Mouse (Mus musculus) ovary, postnatal 10 days (tissue): ENCODE results near the gene Lztfl1.
"Not testable (repeated sequence)": the region's sequence is repeated elsewhere in the genome, so short reads cannot be mapped to it uniquely, and the experiment has no call there.

Source experiments
- DNase-seq: peaks from one replicate; pipeline ENCODE4 v3.0.0; 2022; ENCODE audit warnings: low spot score

Lztfl1 gene

GRCm38 (mm10) chr9:123679198-123679597 lies 38.3 kb downstream of the Lztfl1 start:
- no peak for DNase-seq

- no peak for DNase-seq
These were observed 39.0 kb downstream of the Lztfl1 start, which contains the start of the genes Ccr9 and Slc6a20a for GRCm38 (mm10) chr9:123678327-123679105. Ccr9 (plus strand) TSS chr9:123678439. Slc6a20a (minus strand) TSS chr9:123678885.

GRCm38 (mm10) chr9:123665645-123666044 lies 51.9 kb downstream of the Lztfl1 start:
- no peak for DNase-seq

GRCm38 (mm10) chr9:123659986-123660676 lies 57.4 kb downstream of the Lztfl1 start:
- DNase-seq: not testable (repeated sequence)

- DNase-seq: no peak
These were observed 58.5 kb downstream of the Lztfl1 start for GRCm38 (mm10) chr9:123658981-123659380.

- DNase-seq: no peak
These were observed 60.0 kb downstream of the Lztfl1 start for GRCm38 (mm10) chr9:123657457-123657856.

GRCm38 (mm10) chr9:123651369-123651768 lies 66.1 kb downstream of the Lztfl1 start:
- no peak for DNase-seq

GRCm38 (mm10) chr9:123649785-123650511 lies 67.5 kb downstream of the Lztfl1 start:
- DNase-seq: no peak
